In genomic region chr10:81559627-81560539, GRCm38 (mm10) we compare ENCODE assay signal across 8 mouse cellular contexts. TPM values are rescaled to one million over a fixed set of nuclear protein-coding genes. Genes with fewer than 3 reads are reported as not detected.
DNase-seq lines count a peak whose midpoint lies in the region; ATAC-seq lines count a peak whose summit lies in the region.

No protein-coding gene starts in this region.

- WGBS in hindbrain, embryonic 13.5 days: 1% methylated on average over 27 of the region's 36 CpGs

- H3K4me1 ChIP-seq in hindbrain, embryonic 13.5 days (replicated peaks): peaks cover 52% of the 10 kb centered on the region

- peaks cover 20% of the 10 kb centered on the region for H3K27me3 ChIP-seq in hindbrain, embryonic 13.5 days

- peak overlapping the region; percentile 96 for H3K4me2 ChIP-seq in hindbrain, embryonic 13.5 days

- H3K4me3 ChIP-seq in hindbrain, embryonic 13.5 days: peak overlapping the region; percentile 88

- H3K36me3 ChIP-seq in hindbrain, embryonic 13.5 days: peaks cover 24% of the 10 kb centered on the region

- peak overlapping the region; percentile 94 for H3K27ac ChIP-seq in hindbrain, embryonic 13.5 days

- peak; percentile 63 for DNase-seq in T-cell, adult 2 months (ENCODE audit: low spot score)
- peak; percentile 75 for DNase-seq in cerebellum, adult 9-10 months
- peak; percentile 61 for DNase-seq in gastrocnemius, adult 18-20 months (ENCODE audit: low spot score)
- DNase-seq in layer of hippocampus, postnatal 25 days (ENCODE audit: extremely low spot score in 1 of 2, low spot score in 1 of 2): peak; percentile 71 to 80
- DNase-seq in lung, postnatal 25 days (ENCODE audit: low spot score): peak; percentile 66
- peak; percentile 80 to 83 for DNase-seq in right cerebral cortex, postnatal 10 days (ENCODE audit: low spot score in 2 of 2)
- no peak for DNase-seq in yolk sac, embryonic 10.5 days (ENCODE audit: low spot score)

- peak; percentile 52 for ATAC-seq in hindbrain, embryonic 13.5 days (ENCODE audit: low FRiP score)

- H3K9ac ChIP-seq in hindbrain, embryonic 13.5 days: peak overlapping the region; percentile 99

- H3K9me3 ChIP-seq in hindbrain, embryonic 13.5 days: no peaks in the 10 kb centered on the region

RNA-seq across cellular contexts. Expression of gene Aes, which starts 0.6 kb away (rescaled TPM):
- 100 to 1,000 TPM; 947 to 962 TPM for total RNA-seq in gastrocnemius, adult 18-20 months (2021)
- polyA plus RNA-seq in hindbrain, embryonic 13.5 days (2015; fragmentation: Nextera tagmentation; extraction: Ambion mirVana): 545 and 558 TPM in 2 replicates
- 100 to 1,000 TPM; 692 to 732 TPM for total RNA-seq in layer of hippocampus, postnatal 25 days (2021)

RNA-seq across cellular contexts. Expression of gene Tle2, which starts 14.5 kb away (rescaled TPM):
- total RNA-seq in gastrocnemius, adult 18-20 months (2021): 1 to 10 TPM; 4.9 to 7.4 TPM
- polyA plus RNA-seq in hindbrain, embryonic 13.5 days (2015; fragmentation: Nextera tagmentation; extraction: Ambion mirVana): 27.7 and 28.9 TPM in 2 replicates
- total RNA-seq in layer of hippocampus, postnatal 25 days (2021): 10 to 100 TPM; 22.5 to 32.3 TPM

RNA-seq across cellular contexts. Expression of gene Gna11, which starts 14.9 kb away (rescaled TPM):
- total RNA-seq in gastrocnemius, adult 18-20 months (2021): 10 to 100 TPM; 26.2 to 31.8 TPM
- 79.8 and 82.4 TPM in 2 replicates for polyA plus RNA-seq in hindbrain, embryonic 13.5 days (2015; fragmentation: Nextera tagmentation; extraction: Ambion mirVana)
- total RNA-seq in layer of hippocampus, postnatal 25 days (2021): 100 to 1,000 TPM; 110 to 121 TPM

RNA-seq across cellular contexts. Expression of gene Gna15, which starts 35.9 kb away (rescaled TPM):
- total RNA-seq in gastrocnemius, adult 18-20 months (2021): under 1 TPM; 0.53 to 0.57 TPM
- polyA plus RNA-seq in hindbrain, embryonic 13.5 days (2015; fragmentation: Nextera tagmentation; extraction: Ambion mirVana): 1.2 and 1.7 TPM in 2 replicates
- total RNA-seq in layer of hippocampus, postnatal 25 days (2021): 1 to 10 TPM; 2.4 to 3.2 TPM

RNA-seq across cellular contexts. Expression of gene Tle6, which starts 41.0 kb away (rescaled TPM):
- total RNA-seq in gastrocnemius, adult 18-20 months (2021): 1 to 10 TPM; 4.5 to 6.1 TPM
- 3.0 and 4.2 TPM in 2 replicates for polyA plus RNA-seq in hindbrain, embryonic 13.5 days (2015; fragmentation: Nextera tagmentation; extraction: Ambion mirVana)
- 1 to 10 TPM; 1.7 to 4.1 TPM for total RNA-seq in layer of hippocampus, postnatal 25 days (2021)
